9 mouse cellular contexts compared by ENCODE assay signal in the genomic region with DNA sequence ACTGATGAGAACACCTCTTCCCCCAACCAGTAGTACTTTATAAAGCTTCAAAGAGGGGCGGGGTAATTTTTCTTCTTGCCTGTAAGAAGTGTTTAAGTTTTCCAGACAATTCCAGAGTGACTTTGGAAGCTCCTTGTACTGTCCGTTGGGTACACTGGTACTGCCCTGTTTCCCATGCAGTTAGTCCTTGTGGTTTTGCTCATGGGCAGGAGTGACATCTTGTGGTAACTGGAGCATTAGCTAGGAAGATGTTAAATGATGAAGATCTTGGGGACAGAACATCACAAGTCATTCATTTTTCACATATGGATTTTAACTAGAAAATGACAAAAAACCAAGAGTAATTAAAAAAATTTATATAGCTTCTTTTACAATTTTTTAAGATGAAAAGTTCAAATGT. TPM values are rescaled to one million over a fixed set of nuclear protein-coding genes. Genes with fewer than 3 reads are reported as not detected.
A peak's percentile ranks its signal among the peaks of the same experiment; 100 is the strongest.
DNase-seq lines count a peak whose midpoint lies in the region; ATAC-seq and TF ChIP-seq lines count a peak whose summit lies in the region.
"Had no signal": no experiment of that assay in that cellular context is flagged by ENCODE, and none has a peak within 500 bp of the region (broad histone marks: within the 10 kb centered on the region; RNA-seq: fewer than 3 reads in every experiment).

No protein-coding gene starts in this region.

- no peaks in the 10 kb centered on the region; the same call in 1 of the 2 replicates for H3K4me1 ChIP-seq in kidney, adult 2 months (ENCODE audit: control insufficient read depth, insufficient read depth, low read length)
- H3K4me1 ChIP-seq in heart, postnatal 0 days (ENCODE audit: control insufficient read depth, insufficient read depth): peaks cover 8% of the 10 kb centered on the region; the same call in 1 of the 2 replicates

- 54% methylated on average over 2 of the region's 2 CpGs for WGBS in kidney, adult 2 months
- 46% methylated on average over 2 of the region's 2 CpGs for WGBS in heart, postnatal 0 days

- no peak for TF ChIP-seq EP300 in heart, postnatal 0 days (IDR thresholded peaks at IDR 0.05; ENCODE audit: low read depth)

- no peak overlapping the region for H3K4me2 ChIP-seq in heart, postnatal 0 days (ENCODE audit: low read depth, low read length)

- H3K27ac ChIP-seq in kidney, adult 2 months (ENCODE audit: insufficient read depth, low read depth, low read length): no peak overlapping the region
- no peak overlapping the region for H3K27ac ChIP-seq in heart, postnatal 0 days (ENCODE audit: low read depth)

- H3K4me3 ChIP-seq in kidney, adult 2 months (ENCODE audit: insufficient read depth, low read depth, low read length): no peak overlapping the region
- H3K4me3 ChIP-seq in heart, postnatal 0 days (ENCODE audit: low read depth, low read length): no peak overlapping the region
- H3K4me3 ChIP-seq: megakaryocyte, embryonic 14.5 days had no signal

- TF ChIP-seq POLR2A in kidney, adult 2 months (IDR thresholded peaks at IDR 0.05; ENCODE audit: low read depth, low read length): no peak

- H3K9me3 ChIP-seq in heart, postnatal 0 days (replicated peaks; ENCODE audit: control insufficient read depth, low read length): no peaks in the 10 kb centered on the region
- H3K9me3 ChIP-seq: megakaryocyte, embryonic 14.5 days had no signal

- no peak for ATAC-seq in heart, postnatal 0 days (ENCODE audit: insufficient read depth, low read depth)

- H3K36me3 ChIP-seq in kidney, adult 2 months (ENCODE audit: control insufficient read depth, insufficient read depth, low read length): peaks cover 5% of the 10 kb centered on the region
- peaks cover 38% of the 10 kb centered on the region for H3K36me3 ChIP-seq in heart, postnatal 0 days (replicated peaks; ENCODE audit: control insufficient read depth, insufficient read depth, low read length)

- DNase-seq in cerebellum, adult 18-20 months: peak; percentile 30 to 36
- DNase-seq in cerebellum, adult 11-12 months: no peak
- peak; percentile 45 for DNase-seq in kidney, adult 2 months
- DNase-seq in kidney, adult 18-20 months: no peak
- peak; percentile 9 for DNase-seq in A20 (ENCODE audit: low read depth, low spot score)
- peak; percentile 59 for DNase-seq in heart, postnatal 0 days (ENCODE audit: low spot score)
- no peak for DNase-seq in yolk sac, embryonic 10.5 days (ENCODE audit: low spot score)
- no peak for DNase-seq in layer of hippocampus, adult 9-11 months

- H3K9ac ChIP-seq in heart, postnatal 0 days (replicated peaks; ENCODE audit: low read depth, low read length): no peak overlapping the region

- H3K27me3 ChIP-seq in kidney, adult 2 months (replicated peaks; ENCODE audit: control insufficient read depth, insufficient read depth, low read length): no peaks in the 10 kb centered on the region
- no peaks in the 10 kb centered on the region for H3K27me3 ChIP-seq in heart, postnatal 0 days (ENCODE audit: control insufficient read depth, insufficient read depth, low read length)
- H3K27me3 ChIP-seq: megakaryocyte, embryonic 14.5 days had no signal

- TF ChIP-seq CTCF in kidney, adult 2 months (conservative IDR thresholded peaks at IDR 0.05; ENCODE audit: insufficient read depth, insufficient read length, low read depth, low read length): peak; percentile 49
- TF ChIP-seq CTCF in heart, postnatal 0 days (IDR thresholded peaks at IDR 0.05; ENCODE audit: low read depth): peak; percentile 70

RNA-seq across cellular contexts. Expression of a gene that starts 39.1 kb away (rescaled TPM):
- 14.0 and 15.6 TPM in 2 replicates for polyA plus RNA-seq in kidney, adult 2 months (2012; rRNA removed)
- total RNA-seq in heart, postnatal 0 days (2014; rRNA removed; ENCODE audit: low replicate concordance): 23.4 and 28.5 TPM in 2 replicates
- polyA plus RNA-seq in heart, postnatal 0 days (2015; fragmentation: Nextera tagmentation; extraction: Ambion mirVana): 11.4 and 13.3 TPM in 2 replicates

Comparison
In these comparisons a context has a peak if more than half of its experiments do, and no peak if none do; other contexts are left out.
1. DNase-seq: peak in cerebellum, adult 18-20 months (2 of 2), kidney, adult 2 months (single experiment), A20 (single experiment) and heart, postnatal 0 days (single experiment); none in cerebellum, adult 11-12 months (single experiment), kidney, adult 18-20 months (single experiment), yolk sac, embryonic 10.5 days (single experiment) and layer of hippocampus, adult 9-11 months (single experiment).